Mouse (Mus musculus) myocyte (in vitro differentiated cells): Measurements from ENCODE around the gene Tjp2.

Experiments
- POLR2A ChIP-seq: IDR thresholded peaks from one replicate; pipeline ENCODE4 v1.6.1; 2011; ENCODE audit warnings: low read depth, mild to moderate bottlenecking, control low read depth, moderate library complexity; ENCODE audit not compliant: insufficient read length
- SRF ChIP-seq: IDR thresholded peaks from one replicate; pipeline ENCODE4 v1.6.1; 2011; ENCODE audit warnings: low read depth; ENCODE audit not compliant: control insufficient read depth, insufficient read length

DNA sequence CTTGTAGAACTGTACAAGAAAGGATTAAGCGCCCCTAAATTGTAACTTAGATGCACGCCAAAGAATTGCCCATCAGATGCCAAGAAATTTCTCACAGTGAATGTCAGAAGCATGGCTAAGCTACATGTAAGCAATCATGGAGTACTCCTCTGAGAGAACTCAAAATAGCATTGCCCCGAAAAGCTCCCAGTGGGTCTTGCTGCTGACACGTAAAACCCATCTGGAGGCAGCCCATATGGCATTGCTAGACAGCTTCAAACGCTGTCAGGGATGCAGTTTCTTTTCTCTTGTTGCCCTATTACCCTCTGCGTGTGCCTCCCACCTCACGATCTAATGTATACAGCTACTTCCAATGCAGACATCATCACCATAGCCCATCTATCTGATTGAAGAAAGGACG is 166.0 kb downstream of the Tjp2 start:
- TF ChIP-seq SRF = no peak
- TF ChIP-seq POLR2A = no peak
